ENCODE assay signal across 8 mouse cellular contexts in the genomic region with DNA sequence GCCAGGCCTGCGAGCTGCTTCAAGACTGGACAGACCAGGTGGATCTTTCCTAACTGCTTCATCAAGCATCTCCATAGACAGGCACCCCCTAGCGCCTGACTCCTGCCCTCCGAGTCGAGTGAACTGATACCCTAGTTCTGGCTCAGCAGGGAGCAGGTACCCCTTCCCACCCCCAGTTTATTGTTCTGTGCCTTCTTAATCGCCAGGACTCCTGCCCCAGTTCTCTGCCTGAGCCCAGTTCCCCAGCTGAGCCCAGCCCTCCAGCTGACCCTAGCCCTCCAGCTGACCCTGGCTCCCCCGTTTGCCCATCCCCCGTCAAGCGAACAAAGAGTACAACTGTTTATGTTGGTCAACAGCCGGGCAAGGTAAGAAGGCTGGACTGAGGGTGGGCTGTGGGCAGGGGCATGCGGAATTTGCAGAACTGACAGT. TPM values are rescaled to one million over a fixed set of nuclear protein-coding genes. Genes with fewer than 3 reads are reported as not detected.
DNase-seq lines count a peak whose midpoint lies in the region; ATAC-seq lines count a peak whose summit lies in the region.

No protein-coding gene starts in this region.

- H3K4me3 ChIP-seq in stomach, embryonic 16.5 days (replicated peaks; ENCODE audit: low read length) = peak overlapping the region; percentile 85

- H3K4me2 ChIP-seq in stomach, embryonic 16.5 days (ENCODE audit: low read depth, low read length) = peak overlapping the region; percentile 74

- no peaks in the 10 kb centered on the region for H3K9me3 ChIP-seq in stomach, embryonic 16.5 days (replicated peaks; ENCODE audit: control insufficient read depth, low read length)

- peaks cover 23% of the 10 kb centered on the region for H3K4me1 ChIP-seq in stomach, embryonic 16.5 days (ENCODE audit: control insufficient read depth, insufficient read depth, low read length)

- H3K27ac ChIP-seq in stomach, embryonic 16.5 days (ENCODE audit: low read length) = no peak overlapping the region

- peaks cover 21% of the 10 kb centered on the region for H3K36me3 ChIP-seq in stomach, embryonic 16.5 days (ENCODE audit: control insufficient read depth, insufficient read depth, low read length)

- H3K27me3 ChIP-seq in stomach, embryonic 16.5 days (ENCODE audit: control insufficient read depth, insufficient read depth, low read length) = no peaks in the 10 kb centered on the region

- H3K9ac ChIP-seq in stomach, embryonic 16.5 days (ENCODE audit: low read length) = peak overlapping the region; percentile 92

- DNase-seq in CD4-positive, CD25-positive, alpha-beta regulatory T cell, adult 2 months (ENCODE audit: low read depth, low spot score) = peak; percentile 43
- peak; percentile 58 to 69 for DNase-seq in spleen, postnatal 10 days (ENCODE audit: low spot score in 2 of 2)
- no peak for DNase-seq in spleen, postnatal 36 days (ENCODE audit: low spot score in 2 of 2)
- DNase-seq in liver = peak; percentile 65
- no peak for DNase-seq in urinary bladder, postnatal 4 days (ENCODE audit: low spot score in 2 of 2)
- DNase-seq in kidney, adult 18-20 months = no peak

- WGBS in stomach, embryonic 16.5 days = 9% methylated on average over 10 of the region's 10 CpGs

- no peak for ATAC-seq in CD4-positive, CD25-positive, alpha-beta regulatory T cell, adult 4 months
- no peak for ATAC-seq in stomach, embryonic 16.5 days (ENCODE audit: insufficient read depth, low FRiP score)

RNA-seq across cellular contexts. Expression of a gene that starts 1.1 kb away (rescaled TPM):
- polyA plus RNA-seq in CD4-positive, CD25-positive, alpha-beta regulatory T cell, adult 4 months (2017; shearing (Covaris generic)) = 10 to 100 TPM in 1 of 2 experiments, 1 to 10 TPM in 1; 8.2 to 12.6 TPM
- 28.4 and 28.5 TPM in 2 replicates for polyA plus RNA-seq in stomach, embryonic 16.5 days (2015; fragmentation: Nextera tagmentation; extraction: Ambion mirVana)

RNA-seq across cellular contexts. Expression of a gene that starts 7.8 kb away (rescaled TPM):
- polyA plus RNA-seq in CD4-positive, CD25-positive, alpha-beta regulatory T cell, adult 4 months (2017; shearing (Covaris generic)) = 100 to 1,000 TPM; 146 to 207 TPM
- polyA plus RNA-seq in stomach, embryonic 16.5 days (2015; fragmentation: Nextera tagmentation; extraction: Ambion mirVana) = 335 and 345 TPM in 2 replicates

RNA-seq across cellular contexts. Expression of a gene that starts 17.8 kb away (rescaled TPM):
- polyA plus RNA-seq in CD4-positive, CD25-positive, alpha-beta regulatory T cell, adult 4 months (2017; shearing (Covaris generic)) = 10 to 100 TPM; 15.3 to 22.7 TPM
- 13.5 and 18.9 TPM in 2 replicates for polyA plus RNA-seq in stomach, embryonic 16.5 days (2015; fragmentation: Nextera tagmentation; extraction: Ambion mirVana)

RNA-seq across cellular contexts. Expression of a gene that starts 42.4 kb away (rescaled TPM):
- 10 to 100 TPM in 1 of 2 experiments, 1 to 10 TPM in 1; 8.7 to 12.7 TPM for polyA plus RNA-seq in CD4-positive, CD25-positive, alpha-beta regulatory T cell, adult 4 months (2017; shearing (Covaris generic))
- 14.7 and 14.8 TPM in 2 replicates for polyA plus RNA-seq in stomach, embryonic 16.5 days (2015; fragmentation: Nextera tagmentation; extraction: Ambion mirVana)

RNA-seq across cellular contexts. Expression of a gene that starts 42.5 kb away (rescaled TPM):
- 10 to 100 TPM; 45.0 to 70.1 TPM for polyA plus RNA-seq in CD4-positive, CD25-positive, alpha-beta regulatory T cell, adult 4 months (2017; shearing (Covaris generic))
- 41.4 and 50.6 TPM in 2 replicates for polyA plus RNA-seq in stomach, embryonic 16.5 days (2015; fragmentation: Nextera tagmentation; extraction: Ambion mirVana)

Comparison
In these comparisons a context has a peak if more than half of its experiments do, and no peak if none do; other contexts are left out.
1. DNase-seq: peak in CD4-positive, CD25-positive, alpha-beta regulatory T cell, adult 2 months (single experiment), spleen, postnatal 10 days (2 of 2) and liver (single experiment); none in spleen, postnatal 36 days (0 of 2), urinary bladder, postnatal 4 days (0 of 2) and kidney, adult 18-20 months (single experiment).